Mouse (Mus musculus): ENCODE results near the gene Trip6.

Trip6 gene

DNA sequence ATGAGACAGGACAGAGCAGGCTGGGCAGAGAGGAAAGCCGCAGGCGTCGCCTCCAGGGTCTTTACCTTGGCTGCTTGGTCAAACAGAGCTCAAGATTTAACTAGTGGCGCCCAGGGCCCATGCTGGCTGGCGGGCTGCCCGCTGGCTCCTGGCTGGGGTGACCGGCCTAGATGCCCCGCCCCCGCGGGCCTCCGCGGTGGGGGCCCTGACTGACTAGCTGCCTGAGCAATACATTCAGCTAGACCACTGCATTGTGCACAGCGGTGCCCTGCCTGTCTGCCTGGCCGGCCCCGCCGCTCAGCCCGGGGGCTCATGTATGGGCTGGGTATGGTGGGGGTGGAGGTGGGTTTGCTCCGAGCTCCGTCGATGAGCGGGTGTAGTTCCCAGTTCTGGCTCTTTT is 13.0 kb downstream of the Trip6 start:
- DNase-seq (ENCODE audit: low read depth, low spot score), result no peak

- no peak for DNase-seq (ENCODE audit: low read depth, low spot score)
These were observed 15.0 kb downstream of the Trip6 start for GRCm38 (mm10) chr5:137299240-137299639.

DNA sequence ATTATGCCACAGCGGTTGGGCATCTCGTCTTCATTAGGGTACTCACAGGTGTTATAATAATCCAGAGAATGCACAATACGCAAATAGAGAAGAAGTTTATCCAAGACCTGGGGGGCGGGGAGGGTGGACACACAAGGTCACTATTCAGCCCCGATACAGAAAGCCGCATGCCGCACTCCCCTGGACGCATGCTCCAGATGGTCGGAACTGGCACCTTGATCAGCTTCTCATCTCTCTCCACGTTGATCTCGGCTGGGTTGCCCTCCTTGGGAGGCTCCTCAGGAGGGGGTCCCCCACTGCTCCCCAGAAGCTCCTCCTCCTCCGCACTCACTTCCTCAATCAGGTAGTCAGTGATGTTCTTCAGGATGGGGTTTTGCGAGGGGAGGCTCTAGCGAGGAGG is 17.1 kb downstream of the Trip6 start:
- DNase-seq (ENCODE audit: low read depth, low spot score), result no peak

DNA sequence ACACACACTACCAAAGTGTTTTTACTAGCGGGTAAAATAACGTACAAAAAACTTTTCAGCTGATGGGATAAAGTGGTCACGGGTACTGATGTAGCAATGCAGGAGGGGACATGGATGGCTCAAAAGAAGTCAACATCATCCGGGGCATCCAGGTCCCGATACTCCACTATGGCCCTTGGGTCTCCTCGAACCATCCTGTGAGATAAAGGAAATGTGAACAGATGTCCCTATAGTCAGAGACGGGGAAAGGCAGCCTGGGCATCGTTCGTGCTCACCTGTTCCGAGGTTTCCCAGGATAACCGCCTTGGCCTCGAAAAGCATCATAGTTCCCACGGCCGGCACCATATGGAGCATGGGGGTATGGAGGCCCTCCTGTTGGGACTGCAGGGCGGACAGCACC is 18.5 kb downstream of the Trip6 start:
- no peak for DNase-seq (ENCODE audit: low read depth, low spot score)

- DNase-seq (ENCODE audit: low read depth, low spot score), result no peak
These were observed 18.9 kb downstream of the Trip6 start for GRCm38 (mm10) chr5:137295296-137295695.

GRCm38 (mm10) chr5:137294744-137295093 is 19.5 kb downstream of the Trip6 start:
- DNase-seq (ENCODE audit: low read depth, low spot score), result no peak

DNA sequence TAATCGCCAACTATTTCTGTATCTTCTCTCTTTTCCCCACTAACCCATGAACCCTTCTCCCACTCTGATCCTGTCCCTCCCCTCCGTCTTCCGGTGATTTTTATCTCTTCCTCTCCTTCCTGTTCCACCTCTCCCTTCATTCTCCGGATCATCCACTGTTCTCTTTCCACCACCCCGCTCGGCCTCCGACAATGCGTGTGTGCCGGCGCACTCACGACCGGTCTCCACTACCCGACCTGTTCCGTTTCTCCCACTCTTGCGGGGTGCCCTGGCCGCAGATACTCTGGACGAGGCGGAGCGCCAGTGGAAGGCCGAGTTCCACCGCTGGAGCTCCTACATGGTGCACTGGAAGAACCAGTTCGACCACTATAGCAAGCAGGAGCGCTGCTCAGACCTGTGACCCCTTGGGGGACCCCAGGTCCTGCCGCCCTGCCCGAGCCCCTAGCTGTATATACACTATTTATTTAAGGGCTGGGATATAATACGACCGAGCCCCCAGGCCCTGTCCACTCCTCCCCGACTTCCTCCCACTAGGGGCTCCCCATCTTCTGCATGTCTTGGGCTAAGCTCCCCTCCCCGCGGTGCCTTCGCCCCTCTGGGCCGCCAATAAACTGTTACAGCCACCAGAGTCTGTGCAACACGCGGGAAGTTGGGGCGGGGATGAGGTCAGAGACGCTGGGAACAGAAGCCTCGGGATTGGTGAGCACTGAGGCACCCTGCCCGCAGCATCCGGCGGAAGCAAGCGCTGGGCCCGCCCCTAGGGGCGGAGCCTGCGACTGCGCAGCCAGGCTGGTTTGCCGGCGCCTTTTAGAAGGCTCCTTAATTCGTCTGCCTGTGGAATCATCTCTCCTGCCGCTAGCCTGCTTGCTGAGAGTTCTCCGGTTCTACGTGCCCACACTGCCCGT is 20.1 kb downstream of the Trip6 start, which contains the start of gene Ufsp1:
Gene Ufsp1 (plus strand): TSS at position 791 of the 905 bp plus-strand sequence.
- peak; percentile 98 for DNase-seq (ENCODE audit: low read depth, low spot score)

GRCm38 (mm10) chr5:137293282-137293681 is 20.9 kb downstream of the Trip6 start:
- peak; percentile 78 for DNase-seq (ENCODE audit: low read depth, low spot score)

DNA sequence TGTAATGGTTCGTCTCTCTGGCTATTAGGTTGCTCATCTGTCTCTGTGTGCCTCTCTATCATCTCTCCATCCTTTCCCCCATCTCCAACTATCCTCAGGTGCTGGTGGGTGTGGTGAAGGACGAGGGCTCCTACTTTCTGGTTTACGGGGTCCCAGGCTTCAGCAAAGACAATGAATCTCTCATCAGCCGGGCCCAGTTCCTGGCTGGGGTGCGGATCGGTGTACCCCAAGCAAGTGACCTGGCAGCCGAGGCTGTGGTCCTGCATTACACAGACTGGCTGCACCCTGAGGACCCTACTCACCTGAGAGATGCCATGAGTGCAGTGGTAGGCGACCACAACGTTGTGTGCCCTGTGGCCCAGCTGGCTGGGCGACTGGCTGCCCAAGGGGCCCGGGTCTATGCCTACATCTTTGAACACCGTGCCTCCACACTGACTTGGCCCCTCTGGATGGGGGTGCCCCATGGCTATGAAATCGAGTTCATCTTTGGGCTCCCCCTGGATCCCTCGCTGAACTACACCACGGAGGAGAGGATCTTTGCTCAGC is 22.8 kb downstream of the Trip6 start:
- no peak for DNase-seq (ENCODE audit: low read depth, low spot score)

DNA sequence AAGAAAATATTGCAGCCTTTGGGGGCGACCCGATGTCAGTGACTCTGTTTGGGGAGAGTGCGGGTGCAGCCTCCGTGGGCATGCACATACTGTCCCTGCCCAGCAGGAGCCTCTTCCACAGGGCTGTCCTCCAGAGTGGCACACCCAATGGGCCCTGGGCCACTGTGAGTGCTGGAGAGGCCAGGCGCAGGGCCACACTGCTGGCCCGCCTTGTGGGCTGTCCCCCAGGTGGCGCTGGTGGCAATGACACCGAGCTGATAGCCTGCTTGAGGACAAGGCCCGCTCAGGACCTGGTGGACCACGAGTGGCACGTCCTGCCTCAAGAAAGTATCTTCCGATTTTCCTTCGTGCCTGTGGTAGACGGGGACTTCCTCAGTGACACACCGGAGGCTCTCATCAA is 23.5 kb downstream of the Trip6 start:
- DNase-seq (ENCODE audit: low read depth, low spot score), result no peak

- DNase-seq (ENCODE audit: low read depth, low spot score), result no peak
These were observed 24.4 kb downstream of the Trip6 start for GRCm38 (mm10) chr5:137289591-137290365.

- peak; percentile 66 for DNase-seq (ENCODE audit: low read depth, low spot score)
These were observed 25.2 kb downstream of the Trip6 start for GRCm38 (mm10) chr5:137288999-137289470.

GRCm38 (mm10) chr5:137287953-137288743 is 26.1 kb downstream of the Trip6 start:
- DNase-seq (ENCODE audit: low read depth, low spot score), result no peak

GRCm38 (mm10) chr5:137287032-137287952 is 26.9 kb downstream of the Trip6 start, which contains the start of gene Ache:
TSS of gene Ache (plus strand) at chr5:137287519.
- no peak for DNase-seq (ENCODE audit: low read depth, low spot score)

GRCm38 (mm10) chr5:137286655-137287031 is 27.6 kb downstream of the Trip6 start:
- DNase-seq (ENCODE audit: low read depth, low spot score), result peak; percentile 92

- no peak for DNase-seq (ENCODE audit: low read depth, low spot score)
These were observed 28.2 kb downstream of the Trip6 start for GRCm38 (mm10) chr5:137285986-137286385.

- DNase-seq (ENCODE audit: low read depth, low spot score), result peak; percentile 86
These were observed 29.2 kb downstream of the Trip6 start for GRCm38 (mm10) chr5:137285045-137285444.

GRCm38 (mm10) chr5:137284411-137284810 is 29.8 kb downstream of the Trip6 start:
- DNase-seq (ENCODE audit: low read depth, low spot score), result peak; percentile 79

- peak; percentile 44 for DNase-seq (ENCODE audit: low read depth, low spot score)
These were observed 36.6 kb downstream of the Trip6 start for GRCm38 (mm10) chr5:137277360-137278342.
